Mouse (Mus musculus) liver, embryonic 14 days (tissue): ENCODE results near the gene Abi3bp. TPM values are rescaled to one million over a fixed set of nuclear protein-coding genes. Genes with fewer than 3 reads are reported as not detected.

ENCODE experiments used
- polyA plus RNA-seq: library from polyadenylated mRNA; depleted of rRNA; stranded (reverse); fragments of >200 nt; gene quantifications from 2 replicates; pipeline ENCODE4 v1.2.3, GENCODE M21; 2012; rRNA removed

Abi3bp gene
- polyA plus RNA-seq: 0.10 and 0.49 TPM in 2 replicates

DNA sequence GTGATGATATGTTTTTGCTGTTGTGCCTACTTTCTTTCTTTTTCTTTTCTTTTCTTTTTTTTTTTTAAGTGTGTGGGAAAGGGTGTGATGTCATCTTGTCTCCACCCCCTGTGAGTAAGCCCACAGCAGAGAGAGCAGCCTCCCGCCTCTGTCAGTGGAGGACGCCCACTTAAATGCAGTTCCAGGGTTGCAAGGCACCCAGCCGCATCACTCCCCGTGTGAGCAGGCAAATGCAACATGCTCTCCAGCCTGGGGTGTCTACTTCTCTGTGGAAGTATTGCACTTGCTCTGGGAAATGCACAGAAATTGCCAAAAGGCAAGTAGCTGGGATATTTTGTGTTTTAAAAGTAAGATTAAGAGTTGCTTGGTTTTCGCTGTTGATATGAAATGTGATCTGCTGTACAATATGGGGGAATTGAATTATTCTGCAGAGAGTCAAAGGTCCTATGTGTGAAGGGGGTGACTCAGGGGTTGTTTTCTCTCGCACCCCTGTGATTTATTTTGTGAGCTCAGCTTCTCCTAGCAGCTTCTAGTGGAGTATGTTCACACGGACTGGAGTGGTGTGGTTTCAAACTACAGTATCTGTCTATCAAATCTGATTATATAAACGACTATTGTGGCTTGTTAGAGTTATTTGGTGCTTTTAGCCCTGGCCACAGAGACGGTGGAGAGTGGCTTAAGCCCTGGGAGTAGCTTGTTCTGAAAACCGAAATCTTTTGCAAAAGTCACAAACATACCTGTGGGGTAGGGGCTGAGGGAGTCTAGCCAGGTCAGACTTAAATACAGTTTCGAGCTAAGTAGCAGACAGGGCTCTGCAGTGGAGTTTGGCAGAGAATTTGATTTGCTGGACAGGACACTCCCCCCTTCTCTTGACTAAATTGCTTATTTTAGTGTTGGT lies at the start of gene Abi3bp:
TSS of gene Abi3bp (plus strand) at position 202 of the 898 bp plus-strand sequence.

DNA sequence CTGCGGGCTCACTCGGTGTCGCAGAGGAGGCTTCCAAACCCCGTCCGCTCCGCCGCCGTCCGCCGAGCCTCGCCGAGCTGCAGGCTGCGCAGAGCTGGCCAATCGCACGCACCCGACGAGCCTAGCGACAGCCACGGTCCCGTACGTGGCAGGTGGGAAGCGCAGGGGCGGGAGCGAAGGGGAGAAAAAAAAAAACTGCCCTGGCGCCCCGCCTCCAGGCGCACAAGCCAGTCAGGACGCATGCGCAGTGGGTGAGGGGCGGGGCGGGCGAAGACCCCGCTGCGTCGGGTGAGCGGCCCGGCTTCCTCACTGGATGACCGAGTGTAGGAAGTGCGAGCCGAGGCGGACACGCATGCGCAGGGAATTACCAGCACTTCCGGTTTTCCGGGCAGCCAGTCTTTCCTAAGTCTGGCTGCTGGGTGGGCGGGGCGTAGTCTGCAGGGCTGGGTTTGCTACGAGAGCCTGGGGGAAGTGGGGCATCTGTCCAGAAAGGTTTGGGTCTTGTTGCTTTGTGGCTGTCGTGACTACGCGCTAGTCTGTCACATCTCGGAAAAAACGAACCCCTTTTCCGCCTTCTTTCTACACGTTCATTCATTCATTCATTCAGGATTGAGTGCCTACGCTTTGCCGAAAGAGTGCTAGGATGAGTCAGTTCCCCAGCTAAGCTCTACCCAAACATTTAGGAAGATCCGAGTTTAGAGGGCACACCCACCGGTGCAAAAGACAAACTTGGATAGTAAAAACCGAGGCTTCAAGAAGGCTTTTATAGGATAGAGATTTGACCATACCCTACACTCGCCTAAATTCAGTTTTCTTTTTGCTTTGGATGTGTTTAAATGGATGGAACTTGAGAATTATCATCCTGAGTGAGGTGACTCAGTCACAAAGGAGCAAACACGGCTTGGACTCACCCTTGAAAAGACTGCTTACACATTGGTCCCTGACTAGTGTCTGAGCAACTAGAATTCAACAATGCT lies 239.8 kb downstream of the Abi3bp start, which contains the start of gene Tfg:
TSS of gene Tfg (minus strand) at position 227 of the 977 bp plus-strand sequence.

Other genes with a start within 250 kb of the Abi3bp start
- 41.7 and 44.7 TPM in 2 replicates for gene Tfg, start 239.6 kb downstream of the Abi3bp start, polyA plus RNA-seq